Mouse (Mus musculus) gastrocnemius, adult 18-20 months (tissue): ENCODE measurements around the gene Ap4b1. TPM values are rescaled to one million over a fixed set of nuclear protein-coding genes. Genes with fewer than 3 reads are reported as not detected.
"Not testable (repeated sequence)": the region's sequence is repeated elsewhere in the genome, so short reads cannot be mapped to it uniquely, and the experiment has no call there.

ENCODE experiments used
- DNase-seq: peaks from one replicate; pipeline ENCODE4 v3.0.0; 2021; ENCODE audit warnings: low spot score
- total RNA-seq, 2 experiments: library from RNA; stranded (reverse); gene quantifications; 2 replicates each; pipeline ENCODE4 v1.2.3; 2021

Gene Ap4b1
- total RNA-seq, 2 experiments from 2014 or later: 9.1 to 9.7 TPM

DNA sequence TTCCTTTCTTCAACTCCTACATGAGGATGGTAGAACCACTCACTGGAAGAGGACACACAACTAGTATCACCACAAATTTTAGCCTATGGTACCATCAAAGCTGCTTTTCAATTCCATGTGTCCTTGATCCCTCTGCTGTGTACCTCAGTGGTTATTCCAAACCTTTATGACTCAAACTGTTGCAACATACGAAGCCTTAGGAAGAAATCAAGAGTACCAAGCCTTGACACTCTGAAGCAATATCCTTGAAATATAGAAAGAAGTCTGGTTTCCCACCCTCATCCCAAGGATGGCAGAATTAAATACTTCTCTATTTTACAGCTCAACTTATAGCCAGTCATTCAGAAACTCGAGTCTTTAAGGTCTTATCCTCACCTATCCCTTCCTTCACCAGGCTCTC lies 12.9 kb upstream of the Ap4b1 start:
- DNase-seq: no peak

GRCm38 (mm10) chr3:103799507-103799906 lies 9.8 kb upstream of the Ap4b1 start:
- no peak for DNase-seq

- peak; percentile 87 for DNase-seq
Measured at GRCm38 (mm10) chr3:103801631-103802531, 7.4 kb upstream of the Ap4b1 start.

DNA sequence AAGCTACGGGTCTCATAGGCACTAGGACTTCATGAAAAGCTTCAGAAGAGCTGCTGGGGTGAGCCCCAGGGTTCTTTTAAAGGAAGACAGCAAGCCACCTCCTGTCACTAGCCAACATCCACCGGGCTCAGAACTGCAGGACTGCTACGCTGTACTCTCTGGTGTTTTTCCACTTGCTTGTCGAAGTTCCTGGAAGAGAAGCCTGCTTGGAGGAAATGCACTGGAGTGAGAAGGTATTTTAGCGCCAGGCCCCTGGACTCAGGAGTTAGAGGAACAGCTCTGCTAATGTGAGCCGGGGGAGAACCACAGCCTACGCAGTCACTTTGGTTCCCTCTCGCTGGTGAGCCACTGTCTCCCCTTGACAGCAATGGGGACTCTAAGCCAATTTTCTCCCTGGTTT lies 6.5 kb upstream of the Ap4b1 start:
- no peak for DNase-seq

DNA sequence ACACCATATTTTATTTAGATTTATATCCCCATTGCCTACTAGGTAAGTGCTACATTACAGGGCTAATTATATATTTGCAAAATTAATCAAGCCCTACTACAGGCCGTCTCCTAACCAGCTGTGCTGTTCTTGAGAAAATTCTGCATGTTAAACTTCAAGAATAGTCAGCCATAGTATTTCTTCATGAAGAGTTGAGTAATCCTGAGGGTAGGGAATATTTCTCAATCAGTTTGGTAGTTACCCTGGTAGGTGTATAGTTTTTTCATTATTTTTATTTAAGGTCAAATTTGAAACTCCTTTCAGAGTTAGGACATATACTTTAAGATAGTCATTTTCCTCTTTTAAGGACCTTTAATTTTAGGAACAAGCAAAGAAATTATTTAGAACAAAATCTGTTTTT lies 3.6 kb upstream of the Ap4b1 start:
- no peak for DNase-seq

DNA sequence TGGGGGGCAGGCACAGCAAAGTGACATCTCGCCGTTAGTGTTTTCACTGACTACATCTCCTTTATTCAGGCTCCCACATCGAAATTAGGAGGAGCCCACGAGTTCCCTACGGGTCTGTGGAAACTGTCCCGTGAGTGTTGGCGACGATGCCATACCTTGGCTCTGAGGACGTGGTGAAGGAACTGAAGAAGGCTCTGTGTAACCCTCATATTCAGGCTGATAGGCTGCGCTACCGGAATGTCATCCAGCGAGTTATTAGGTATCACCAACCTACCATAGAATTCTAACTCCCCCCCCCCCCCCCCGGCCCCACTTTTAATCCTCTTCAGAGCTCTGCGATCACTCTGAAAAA lies 455 bp downstream of the Ap4b1 start:
- DNase-seq: no peak

DNA sequence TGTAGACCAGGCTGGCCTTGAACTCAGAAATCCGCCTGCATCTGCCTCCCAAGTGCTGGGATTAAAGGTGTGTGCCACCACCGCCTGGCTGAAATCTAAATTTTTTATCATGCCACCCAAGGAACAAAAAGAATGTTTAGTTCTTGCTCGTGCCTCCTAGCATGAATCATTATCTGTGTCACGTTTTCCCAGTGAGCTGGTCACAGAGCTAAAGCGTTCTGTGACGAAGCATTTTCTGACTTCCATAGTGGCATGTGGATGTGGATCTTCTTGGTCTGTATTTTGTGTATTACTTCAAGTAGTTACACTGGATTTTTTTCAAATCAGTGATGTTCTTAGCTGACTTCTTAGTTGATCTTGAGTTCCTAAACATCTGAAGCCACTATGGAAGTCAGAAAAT lies 1.6 kb downstream of the Ap4b1 start:
- no peak for DNase-seq

DNA sequence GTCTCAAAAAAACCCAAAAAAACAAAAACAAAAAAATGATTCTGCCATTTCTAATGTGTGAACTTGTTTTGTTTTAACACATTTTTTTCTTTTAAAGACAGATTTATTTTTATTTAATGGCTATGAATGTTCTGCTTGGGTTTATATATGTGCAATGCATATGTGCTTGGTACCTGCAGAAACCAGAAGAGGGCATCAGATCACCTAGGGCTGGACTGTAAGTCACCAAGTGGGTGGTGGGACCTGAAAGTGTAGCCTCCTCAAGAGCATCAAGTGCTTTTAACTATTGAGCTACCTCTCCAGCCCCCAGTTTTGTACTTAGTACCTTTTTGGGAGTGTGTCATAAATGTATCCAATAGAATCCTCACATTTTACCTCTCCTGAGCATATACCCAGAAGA lies 18.2 kb downstream of the Ap4b1 start:
- DNase-seq: no peak

GRCm38 (mm10) chr3:103829036-103829435 lies 19.7 kb downstream of the Ap4b1 start:
- no peak for DNase-seq

DNA sequence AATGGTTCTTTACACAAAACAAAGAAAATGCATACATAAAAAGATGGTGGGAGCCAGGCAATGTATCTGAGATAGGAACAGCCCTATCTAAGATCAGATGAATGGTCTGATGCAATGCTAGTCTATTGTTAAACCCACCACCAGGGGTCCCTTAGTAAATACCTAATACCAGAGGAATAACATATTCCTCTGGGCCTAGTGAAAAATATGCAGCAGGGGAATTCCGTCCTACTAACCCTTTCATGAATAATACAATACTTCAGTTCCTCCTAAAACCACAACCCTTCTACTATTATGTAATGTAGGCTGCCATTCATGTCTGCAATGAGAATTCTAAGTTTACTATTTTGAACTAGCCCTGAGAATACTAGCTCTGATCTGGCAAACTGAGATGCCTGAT lies 21.4 kb downstream of the Ap4b1 start:
- DNase-seq: not testable (repeated sequence)

DNA sequence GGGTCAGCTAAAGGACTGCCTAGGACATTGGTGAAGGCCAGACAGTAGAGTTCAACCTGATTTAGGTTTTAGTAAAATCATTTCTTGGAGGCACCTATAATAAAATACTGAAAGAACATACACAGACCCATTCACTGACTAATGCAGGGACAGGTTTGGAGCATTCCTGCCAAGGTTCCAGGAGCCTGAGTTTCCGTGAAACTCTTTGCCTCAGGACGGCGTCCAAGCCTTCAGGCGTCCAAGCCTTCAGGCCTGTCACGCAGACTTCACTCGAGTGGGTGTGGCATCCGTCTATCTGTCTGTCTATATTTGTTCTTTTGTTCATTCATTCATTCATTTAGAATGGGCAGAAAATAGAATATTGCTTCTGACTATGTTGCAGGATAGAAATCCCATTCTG lies 21.8 kb downstream of the Ap4b1 start:
- DNase-seq: no peak

DNA sequence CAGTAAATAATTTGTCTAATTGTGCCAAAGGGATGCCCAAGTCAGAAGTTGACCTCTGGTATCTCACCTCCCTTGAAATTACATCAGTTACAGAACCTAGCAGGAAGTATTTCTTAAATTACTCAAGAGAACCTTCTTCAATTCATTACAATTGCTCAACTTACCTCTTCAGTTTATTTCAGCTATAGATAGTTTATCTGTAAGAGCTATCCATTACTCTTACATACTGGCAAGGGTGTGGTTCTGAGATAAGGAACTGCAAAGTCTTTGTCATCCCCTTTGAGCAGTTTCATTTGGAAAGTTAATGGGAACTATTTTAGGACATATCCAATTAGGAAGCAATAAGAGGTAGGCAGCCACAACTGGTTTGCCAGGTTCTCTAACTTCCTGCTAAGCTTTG lies 23.1 kb downstream of the Ap4b1 start, which contains the start of gene Bcl2l15:
Bcl2l15 (plus strand) TSS at position 176 of the 400 bp plus-strand sequence.
- DNase-seq: no peak

DNA sequence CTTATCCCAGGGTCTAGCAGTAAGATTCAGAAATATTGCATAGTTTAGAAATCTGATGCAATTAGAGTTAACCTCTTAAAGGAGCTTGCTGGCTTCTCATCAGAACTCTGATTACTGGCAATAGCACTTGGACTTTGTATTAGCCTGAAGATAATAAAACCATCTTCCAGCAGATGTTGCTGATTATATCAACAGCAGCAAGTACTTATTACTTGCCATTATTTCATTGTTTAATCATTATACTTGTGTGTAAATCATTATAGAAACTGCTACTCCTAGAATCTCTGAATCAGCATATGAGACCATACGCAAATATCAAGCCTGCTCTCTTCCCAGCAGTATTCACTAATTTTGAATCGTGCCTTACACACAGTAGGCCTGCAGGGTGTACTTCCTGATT lies 24.7 kb downstream of the Ap4b1 start:
- DNase-seq: no peak

DNA sequence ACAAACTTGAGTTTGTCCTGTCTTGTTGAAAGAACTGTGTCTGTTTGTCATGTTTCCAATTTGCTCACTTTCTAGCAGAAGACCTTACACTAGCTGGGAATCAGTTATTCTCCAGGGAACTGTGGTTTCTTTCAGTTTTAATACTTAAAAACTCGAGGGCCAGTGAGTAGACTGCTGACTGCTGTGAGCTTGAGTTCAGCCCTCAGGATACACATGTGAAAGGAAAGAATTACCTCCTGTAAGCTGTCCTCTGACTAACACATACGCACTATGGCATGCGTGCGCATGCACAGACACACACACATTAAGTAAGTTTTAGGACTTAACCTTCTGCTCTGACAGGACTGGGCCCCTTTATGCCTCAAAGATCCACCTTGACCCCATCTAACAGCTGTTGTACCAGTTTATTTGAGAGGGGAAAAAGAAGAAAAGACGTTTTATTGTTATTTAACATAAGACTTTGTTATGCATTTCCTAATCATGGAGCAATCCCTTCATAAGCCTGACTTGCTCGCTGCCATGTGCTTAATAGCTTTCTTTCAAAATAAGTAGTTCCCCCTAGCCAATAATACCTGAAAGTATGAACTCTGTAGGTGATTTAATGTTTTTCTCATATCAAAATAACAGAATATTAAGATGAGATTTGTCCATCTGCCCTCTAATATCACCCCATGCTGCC lies 26.1 kb downstream of the Ap4b1 start:
- DNase-seq: no peak

- DNase-seq: no peak
Measured at GRCm38 (mm10) chr3:103835951-103836310, 26.6 kb downstream of the Ap4b1 start.

DNA sequence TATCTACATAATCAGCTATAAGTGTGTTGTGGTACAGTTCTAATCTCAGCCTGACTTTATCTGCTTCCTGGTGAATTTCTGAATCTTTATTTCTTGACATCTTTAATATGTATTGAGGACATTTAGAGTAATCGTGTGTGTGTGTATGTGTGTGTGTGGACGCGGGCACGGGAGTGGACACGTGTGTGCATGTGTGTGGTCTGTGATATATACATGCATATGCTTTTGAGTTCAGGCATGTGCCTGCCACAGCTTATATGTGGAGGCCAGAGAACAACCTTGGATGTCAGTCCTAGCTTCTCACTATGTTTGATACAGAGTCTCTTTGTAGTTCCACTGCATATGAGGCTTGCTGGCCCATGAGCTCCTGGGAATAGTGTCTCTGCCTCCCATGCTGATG lies 27.1 kb downstream of the Ap4b1 start:
- DNase-seq: no peak

- no peak for DNase-seq
Measured at GRCm38 (mm10) chr3:103839711-103840110, 30.4 kb downstream of the Ap4b1 start.

DNA sequence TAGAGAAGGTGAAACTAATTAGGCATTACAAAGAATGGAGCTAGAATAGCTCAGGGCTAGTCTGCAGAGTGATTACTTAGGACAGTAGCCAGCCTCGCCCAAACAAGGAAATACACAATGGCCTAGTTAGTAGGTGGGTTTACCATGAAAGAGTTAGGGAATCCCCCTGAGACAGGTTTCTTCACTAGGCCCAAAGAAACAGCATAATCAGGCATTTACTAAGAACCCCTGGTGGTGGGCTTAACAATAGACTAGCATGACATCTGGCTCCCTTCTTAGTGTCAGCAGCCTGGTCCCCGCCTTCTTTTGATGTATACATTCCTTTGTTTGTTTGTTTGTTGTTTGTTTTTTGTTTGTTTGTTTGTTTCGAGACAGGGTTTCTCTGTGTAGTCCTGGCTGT lies 30.9 kb downstream of the Ap4b1 start:
- not testable (repeated sequence) for DNase-seq

GRCm38 (mm10) chr3:103840946-103841345 lies 31.6 kb downstream of the Ap4b1 start:
- DNase-seq: not testable (repeated sequence)

GRCm38 (mm10) chr3:103850644-103851363 lies 41.5 kb downstream of the Ap4b1 start:
- no peak for DNase-seq

- no peak for DNase-seq
Measured at GRCm38 (mm10) chr3:103851481-103851880, 42.2 kb downstream of the Ap4b1 start.

DNA sequence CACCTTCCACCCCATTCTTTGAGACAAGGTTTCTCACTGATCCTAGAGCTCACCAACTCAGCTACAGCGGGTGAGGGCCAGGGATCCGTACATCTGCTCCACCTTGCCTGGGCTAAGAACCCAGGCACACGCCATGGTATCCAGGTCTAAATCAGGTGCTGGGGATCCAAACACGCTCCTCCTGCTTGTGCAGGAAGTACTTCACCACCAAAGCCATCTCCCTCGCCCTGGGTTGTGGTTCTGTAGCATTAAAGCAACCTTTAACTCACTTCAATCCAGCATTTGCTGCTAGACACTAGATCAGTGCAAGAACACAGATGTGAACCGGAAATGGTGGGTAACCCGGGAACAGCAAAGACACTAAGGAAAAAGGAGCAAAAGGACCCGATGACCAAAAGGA lies 42.6 kb downstream of the Ap4b1 start:
- no peak for DNase-seq
